Mouse (Mus musculus): ENCODE measurements at regions not wholly inside any gene's neighbourhood (a gene's known extent, or its start where the extent isn't known, plus 50 kb on each side); places are given as distances from the start of the nearest gene placed in this dataset.

DNA sequence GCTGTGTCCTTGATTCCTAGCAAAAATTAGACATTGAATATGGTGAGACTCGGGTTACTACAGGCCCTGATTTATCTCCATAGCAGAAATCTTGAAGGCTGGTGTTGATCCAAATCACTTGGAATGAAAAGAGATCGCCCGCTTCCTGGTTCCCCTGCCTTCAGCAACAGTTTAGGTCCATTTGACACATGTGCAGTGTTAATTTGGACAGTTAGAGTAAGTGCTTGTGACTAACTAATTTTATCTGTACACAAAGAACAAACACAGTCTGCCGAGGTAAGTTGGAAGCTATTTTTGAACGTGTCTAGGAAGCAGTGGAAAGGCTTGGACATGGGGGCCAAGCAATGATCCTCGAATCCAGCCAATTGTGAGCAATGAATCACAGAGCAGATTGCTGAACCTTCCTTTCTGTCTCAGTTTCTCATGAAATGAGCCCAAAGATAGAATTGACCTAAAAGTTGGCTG is 105.2 kb upstream of the Arhgap5 start:
- no peak for DNase-seq (ENCODE audit: low spot score in 2 of 2)

DNA sequence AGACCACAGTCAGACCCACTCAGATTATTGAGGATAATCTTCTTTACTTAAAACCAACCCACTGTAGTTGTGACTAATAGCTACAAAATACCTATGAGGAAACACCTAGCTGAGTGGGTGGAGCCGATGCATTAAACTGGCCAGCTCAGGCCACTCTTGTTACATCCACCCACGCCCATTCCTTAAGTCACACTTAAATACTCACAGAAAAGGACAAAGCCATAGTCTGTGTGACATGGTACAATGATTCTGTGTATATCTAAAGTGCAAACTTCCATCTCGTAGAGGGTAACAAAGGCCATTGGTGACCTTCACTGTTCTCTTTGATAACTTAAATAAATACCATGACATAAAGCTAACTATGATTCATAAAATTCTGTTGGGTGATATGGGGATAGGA is 103.7 kb upstream of the Arhgap5 start:
- no peak for DNase-seq (ENCODE audit: low spot score in 2 of 2)

DNA sequence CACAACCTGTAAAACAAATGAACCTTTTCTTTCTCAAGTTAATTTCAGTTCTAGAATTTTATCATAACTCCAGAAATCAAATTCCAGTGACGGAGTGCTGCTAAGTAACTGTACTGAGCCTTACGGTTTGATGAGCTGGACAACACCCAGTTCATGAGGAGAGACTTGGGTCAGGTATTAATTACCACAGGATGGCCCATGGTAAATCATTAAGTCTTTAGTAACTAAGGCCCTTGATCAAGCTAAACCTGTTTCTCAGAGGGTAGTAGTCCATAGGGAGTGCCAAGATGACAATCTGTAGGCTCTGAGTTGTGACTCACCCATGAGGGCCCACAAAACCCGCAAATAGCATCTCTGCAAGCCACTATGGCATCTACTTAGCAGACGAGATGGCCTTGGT is 101.1 kb upstream of the Arhgap5 start:
- DNase-seq (ENCODE audit: low spot score in 2 of 2) = no peak

GRCm38 (mm10) chr12:52406386-52406785 is 97.4 kb upstream of the Arhgap5 start:
- no peak for DNase-seq (ENCODE audit: low spot score in 2 of 2)

DNA sequence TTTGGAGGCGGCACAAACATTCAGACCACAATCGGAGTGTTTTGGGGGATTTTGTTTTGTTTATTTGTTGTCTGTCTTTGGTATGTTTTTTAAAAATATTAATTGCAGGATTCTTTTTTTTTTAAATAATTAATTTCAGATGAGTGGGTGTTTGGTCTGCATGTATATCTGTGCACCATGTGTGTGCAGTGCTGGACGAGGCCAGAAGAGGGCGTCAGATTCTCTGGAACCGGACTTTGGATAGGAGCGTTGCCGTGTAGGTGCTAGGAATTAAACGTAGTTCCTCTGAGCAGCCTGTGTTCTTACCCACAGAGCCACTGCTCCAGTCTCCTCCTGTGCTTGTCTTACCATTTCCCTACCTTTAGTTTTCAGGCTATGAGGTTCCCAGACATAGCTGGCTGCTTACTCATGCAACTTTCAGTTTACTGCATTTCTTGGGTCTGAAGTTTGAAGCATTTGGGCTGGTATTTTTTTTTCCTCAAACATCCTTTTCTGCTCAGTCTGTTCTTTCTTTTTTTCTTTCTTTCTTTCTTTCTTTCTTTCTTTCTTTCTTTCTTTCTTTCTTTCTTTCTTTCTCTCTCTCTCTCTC is 95.4 kb upstream of the Arhgap5 start:
- DNase-seq (ENCODE audit: low spot score in 2 of 2) = no peak

- DNase-seq (ENCODE audit: low spot score in 2 of 2) = no peak
Observed at GRCm38 (mm10) chr12:52409221-52409620, 94.6 kb upstream of the Arhgap5 start.

DNA sequence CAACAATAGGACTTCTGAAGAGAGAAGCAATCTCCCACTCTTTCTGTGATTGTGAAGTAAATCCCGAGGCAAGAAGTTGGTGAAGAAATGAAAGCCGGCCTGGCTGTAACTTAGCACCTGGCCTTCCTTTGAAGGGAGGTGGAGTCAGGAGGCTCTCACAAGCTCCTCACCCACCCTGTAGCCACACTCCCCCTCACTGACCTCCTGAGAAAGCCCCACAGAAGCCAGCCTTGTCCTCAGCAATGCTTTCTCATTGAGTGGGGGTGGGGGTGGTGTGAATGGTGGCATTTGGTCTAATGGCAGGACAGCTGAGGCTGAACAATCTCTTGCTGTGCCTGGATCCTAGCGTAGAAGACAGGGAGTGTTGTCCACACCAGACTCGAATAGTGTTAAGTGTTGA is 91.6 kb upstream of the Arhgap5 start:
- DNase-seq (ENCODE audit: low spot score in 2 of 2) = no peak

DNA sequence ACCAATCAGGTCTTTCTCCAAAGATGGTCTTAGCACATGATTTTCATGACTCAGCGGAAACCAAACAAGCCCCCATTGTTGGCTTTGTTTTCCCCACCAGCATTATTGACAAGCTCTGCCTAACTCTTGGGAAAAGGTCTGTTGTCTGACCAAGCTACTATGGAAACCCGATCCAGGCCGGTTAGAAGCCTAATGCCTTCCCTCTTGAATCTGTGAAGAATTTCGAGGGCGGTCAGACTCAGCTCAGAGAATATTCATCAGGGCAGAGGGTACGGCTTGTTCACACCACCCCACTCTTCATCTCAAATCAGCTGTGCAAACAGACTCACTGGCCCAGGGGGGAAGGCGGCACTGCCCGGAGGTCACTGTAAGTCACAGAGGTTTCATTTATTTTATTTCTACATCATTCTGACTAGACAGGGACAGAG is 90.7 kb upstream of the Arhgap5 start:
- no peak for DNase-seq (ENCODE audit: low spot score in 2 of 2)

DNA sequence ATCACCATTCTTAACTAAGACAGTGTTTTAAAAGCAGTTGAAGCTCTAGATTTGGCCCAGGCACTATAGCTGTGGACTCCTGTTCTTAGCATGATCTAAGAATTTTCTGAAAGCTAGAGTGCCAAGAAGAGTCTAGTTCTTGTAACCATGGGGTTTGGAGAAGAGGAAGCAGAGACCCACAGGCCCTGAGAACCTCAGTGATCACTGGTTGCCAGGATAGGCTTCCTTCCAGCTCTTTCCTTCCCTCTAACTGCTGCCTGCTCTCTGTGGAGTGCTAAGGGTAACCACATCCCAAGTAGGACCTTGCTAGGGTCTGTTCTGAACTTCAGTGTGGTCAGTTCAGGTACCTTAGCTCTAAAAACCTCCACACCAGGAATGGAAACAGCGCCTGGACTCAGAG is 81.0 kb upstream of the Arhgap5 start:
- no peak for DNase-seq (ENCODE audit: low spot score in 2 of 2)

DNA sequence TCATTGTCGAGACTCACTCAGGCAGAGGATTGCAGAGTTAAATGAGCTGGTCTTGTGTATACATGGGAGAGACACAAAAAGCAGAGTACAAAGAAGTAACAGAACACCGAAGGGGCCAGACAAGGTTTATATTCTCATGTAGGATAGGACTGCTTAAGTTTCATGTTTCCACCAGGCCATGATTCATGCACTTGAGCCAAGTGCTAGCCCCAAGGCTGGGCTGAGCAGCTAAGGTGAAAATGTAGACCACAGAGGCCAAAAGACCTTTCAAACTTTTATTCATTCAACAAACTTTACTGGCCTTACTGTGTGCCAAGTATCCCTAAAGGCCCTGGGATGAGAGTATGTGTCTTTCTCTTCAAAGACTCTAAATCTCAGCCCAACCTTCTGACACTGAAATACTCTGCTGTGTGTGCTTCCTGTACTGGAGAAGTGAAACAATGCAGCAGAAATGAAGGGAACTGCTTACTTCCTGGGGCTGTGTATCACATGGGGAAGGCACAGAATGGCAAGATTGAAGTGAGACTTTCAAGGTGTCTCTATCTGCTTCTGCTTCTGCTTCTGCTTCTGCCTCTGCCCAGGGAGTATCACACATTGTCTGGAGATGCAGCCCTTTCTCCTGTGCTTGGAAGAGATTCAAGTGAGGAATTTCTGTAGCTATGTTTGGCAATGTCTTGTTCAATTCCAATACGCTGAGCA is 79.3 kb upstream of the Arhgap5 start:
- DNase-seq (ENCODE audit: low spot score in 2 of 2) = no peak

DNA sequence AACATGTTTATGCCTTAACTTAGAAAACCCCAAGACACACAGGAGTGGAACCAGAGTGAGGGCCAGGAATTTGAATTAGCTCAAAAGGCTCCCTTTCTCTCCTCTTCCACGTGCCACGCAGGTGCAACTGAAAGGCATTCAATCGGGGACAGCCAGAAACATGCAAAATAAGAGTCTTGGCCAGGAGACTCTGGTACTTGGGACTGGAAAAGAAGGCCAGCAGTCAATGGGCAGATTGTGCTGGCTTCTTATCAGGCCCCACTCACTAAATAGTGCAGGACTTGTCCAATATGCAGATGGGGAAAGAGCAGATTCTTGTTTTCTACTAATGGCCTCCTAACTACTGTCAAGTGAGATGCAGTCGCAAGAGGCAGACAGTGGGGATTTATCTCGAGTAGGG is 73.8 kb upstream of the Arhgap5 start:
- DNase-seq (ENCODE audit: low spot score in 2 of 2) = no peak

DNA sequence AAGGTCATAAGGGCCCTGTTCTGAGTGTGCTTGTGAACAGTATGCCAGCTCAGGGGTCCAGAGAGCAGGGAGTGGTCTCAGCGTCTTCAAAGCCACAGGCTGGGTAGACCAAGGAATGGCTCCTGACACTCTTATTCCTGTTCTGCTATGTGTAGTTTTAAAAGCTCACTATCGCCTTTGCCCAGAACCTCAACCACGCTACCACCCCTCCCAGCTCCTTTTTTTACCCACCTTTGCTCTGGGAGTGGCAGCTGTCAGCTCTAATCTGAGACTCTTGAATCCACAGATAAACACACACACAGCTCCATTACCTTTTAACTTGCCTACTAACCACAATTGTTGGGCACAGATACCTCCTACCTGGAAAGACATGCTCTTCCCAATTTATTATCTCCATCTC is 71.8 kb upstream of the Arhgap5 start:
- no peak for DNase-seq (ENCODE audit: low spot score in 2 of 2)

- DNase-seq (ENCODE audit: low spot score in 2 of 2) = peak in 1 of 2 experiments; percentile 26
Observed at GRCm38 (mm10) chr12:52434021-52434420, 69.8 kb upstream of the Arhgap5 start.

GRCm38 (mm10) chr12:52435321-52435720 is 68.5 kb upstream of the Arhgap5 start:
- DNase-seq (ENCODE audit: low spot score in 2 of 2) = no peak

- DNase-seq (ENCODE audit: low spot score in 2 of 2) = no peak
Observed at GRCm38 (mm10) chr12:52435795-52436211, 68.0 kb upstream of the Arhgap5 start.

DNA sequence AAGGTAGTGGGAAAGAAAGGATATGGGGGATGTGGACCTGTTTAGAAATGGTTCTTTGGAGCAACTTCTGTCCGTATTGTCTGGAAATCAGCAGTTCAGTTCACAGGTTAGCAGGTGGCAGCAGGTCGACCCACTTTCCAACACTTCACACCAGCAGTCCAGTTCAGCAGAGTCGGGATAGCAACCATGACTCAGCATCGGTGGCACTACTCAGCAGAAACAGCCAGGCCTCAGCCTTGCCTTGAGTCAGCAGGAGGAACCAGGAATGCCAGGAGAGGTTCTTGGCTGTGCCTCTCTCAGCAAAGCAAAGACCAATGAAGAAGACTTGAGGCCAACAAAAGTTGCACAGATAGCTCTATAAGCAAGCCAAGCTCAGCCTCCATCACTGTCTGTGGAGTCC is 66.8 kb upstream of the Arhgap5 start:
- no peak for DNase-seq (ENCODE audit: low spot score in 2 of 2)

GRCm38 (mm10) chr12:52439241-52439640 is 64.5 kb upstream of the Arhgap5 start:
- no peak for DNase-seq (ENCODE audit: low spot score in 2 of 2)

DNA sequence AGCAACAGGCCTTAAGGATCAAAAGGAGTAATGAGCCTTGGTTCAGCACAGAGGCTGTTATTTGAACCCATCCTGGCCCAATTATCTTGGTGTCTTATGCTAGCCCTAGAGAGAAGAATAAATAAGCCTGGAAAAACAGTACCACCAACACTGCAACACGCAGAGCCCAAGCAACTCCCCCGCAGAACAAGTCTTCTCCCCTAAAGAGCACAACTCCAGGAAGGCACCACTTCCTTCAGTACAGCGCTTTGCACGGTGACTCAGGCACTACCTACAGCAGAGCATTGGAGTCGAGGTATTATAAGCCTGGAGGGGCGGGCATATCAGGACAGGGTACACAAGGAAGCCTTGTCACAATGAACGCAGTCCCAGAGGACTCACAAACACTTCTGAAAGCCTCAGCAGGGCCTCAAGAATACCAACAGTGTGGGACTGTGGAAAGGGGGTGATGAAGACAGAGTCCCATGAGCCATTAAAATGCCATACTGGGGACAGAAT is 62.9 kb upstream of the Arhgap5 start:
- no peak for DNase-seq (ENCODE audit: low spot score in 2 of 2)

DNA sequence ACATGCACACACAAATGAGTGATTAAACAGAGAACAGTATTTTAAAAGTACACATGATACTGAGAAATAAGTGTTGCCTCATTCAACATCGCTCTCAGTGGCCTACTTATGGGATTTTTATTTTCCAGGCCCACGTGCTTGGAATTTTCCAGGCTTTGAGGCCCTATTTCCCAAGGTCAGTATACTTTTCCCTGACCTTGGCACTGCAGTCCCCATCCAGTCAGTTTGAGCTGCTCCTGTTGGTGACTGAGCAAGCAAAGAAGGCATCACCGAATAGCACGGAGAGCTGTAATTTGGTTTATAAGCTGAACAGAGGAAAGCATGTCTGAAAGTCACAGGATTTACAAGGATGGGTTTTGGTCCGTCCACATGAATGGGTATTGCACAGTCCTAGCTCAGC is 61.4 kb upstream of the Arhgap5 start:
- DNase-seq (ENCODE audit: low spot score in 2 of 2) = no peak

DNA sequence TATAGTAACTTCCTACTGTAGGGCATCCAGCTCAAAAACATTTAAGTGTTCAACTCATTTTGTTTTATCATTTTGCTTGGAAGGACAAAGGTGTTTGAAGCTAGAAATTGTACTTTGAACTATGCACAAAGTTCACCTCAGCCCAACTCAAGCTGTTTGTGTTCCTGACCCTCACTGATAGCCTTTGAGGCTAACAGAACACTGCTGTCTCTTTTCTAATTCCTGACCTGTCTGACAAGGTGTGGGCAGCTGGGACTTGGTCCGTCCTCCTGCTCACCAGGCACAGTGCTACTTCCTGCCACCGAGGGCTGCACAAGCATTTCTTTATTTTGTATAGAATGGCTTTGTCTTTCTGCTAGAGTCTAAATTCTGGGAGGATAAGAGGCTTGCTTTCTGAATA is 58.0 kb upstream of the Arhgap5 start:
- no peak for DNase-seq (ENCODE audit: low spot score in 2 of 2)

DNA sequence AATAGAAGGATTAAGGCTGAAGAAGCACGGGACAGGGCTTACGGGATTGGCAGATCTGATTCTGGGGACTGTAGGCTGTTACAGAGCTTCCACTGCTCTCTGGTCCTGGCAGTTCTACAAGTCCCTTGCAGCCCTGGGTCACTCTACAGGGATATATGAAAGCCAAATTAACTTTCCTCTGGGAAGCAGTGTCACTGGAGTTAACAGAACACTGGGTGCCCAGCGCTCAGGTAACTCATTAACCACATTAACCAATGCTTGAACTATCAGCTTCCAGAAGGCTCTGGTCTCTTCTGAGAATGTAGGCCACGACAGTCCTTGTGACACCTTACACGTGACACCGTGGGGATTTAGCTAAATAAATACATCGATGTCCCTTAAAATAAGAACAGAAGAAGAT is 57.3 kb upstream of the Arhgap5 start:
- no peak for DNase-seq (ENCODE audit: low spot score in 2 of 2)

DNA sequence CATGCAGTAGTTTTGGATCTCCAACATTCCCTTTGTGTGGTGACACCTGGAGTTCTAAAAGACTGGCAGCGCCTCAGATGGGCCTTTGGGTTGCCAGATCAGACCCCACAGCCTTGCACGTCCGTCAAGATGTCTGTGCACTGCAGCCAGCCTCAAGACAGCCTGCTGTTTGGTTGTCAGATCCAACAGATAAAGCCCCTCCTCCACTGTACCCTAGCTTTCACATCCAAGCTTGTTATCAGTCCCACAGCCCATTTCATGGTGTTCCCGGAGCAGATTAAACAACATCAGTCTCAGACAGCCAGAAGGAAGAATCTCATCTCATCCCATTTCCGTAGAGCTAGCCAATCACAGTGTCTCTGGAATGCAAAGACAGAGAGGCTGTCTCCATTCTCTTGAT is 56.3 kb upstream of the Arhgap5 start:
- no peak for DNase-seq (ENCODE audit: low spot score in 2 of 2)

DNA sequence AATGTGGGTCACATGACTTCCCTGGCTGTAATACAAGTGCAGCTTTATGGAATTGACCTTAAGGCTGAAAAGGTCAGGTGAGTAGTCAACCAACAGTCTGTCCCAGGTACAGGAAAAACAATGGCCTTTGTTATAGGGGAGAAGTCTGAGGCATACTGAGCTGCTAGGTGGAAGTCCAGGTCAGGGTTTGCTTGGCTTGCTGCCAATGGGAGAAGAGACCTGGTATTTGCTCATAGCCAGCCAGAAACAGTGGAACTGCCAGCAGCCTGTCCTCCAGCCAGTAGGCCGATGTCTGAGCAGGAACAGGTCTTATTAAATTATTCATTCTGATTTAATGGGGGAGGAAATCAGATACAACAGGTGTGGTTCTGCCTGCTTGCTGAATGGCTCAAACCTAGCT is 55.6 kb upstream of the Arhgap5 start:
- no peak for DNase-seq (ENCODE audit: low spot score in 2 of 2)

Measured in adrenal gland, adult 18-20 months (tissue).